Mouse (Mus musculus): ENCODE data around the gene Bank1. TPM values are rescaled to one million over a fixed set of nuclear protein-coding genes. Genes with fewer than 3 reads are reported as not detected.

Gene Bank1
- total RNA-seq, 2 experiments from 2014 or later = 1.0 to 1.2 TPM

DNA sequence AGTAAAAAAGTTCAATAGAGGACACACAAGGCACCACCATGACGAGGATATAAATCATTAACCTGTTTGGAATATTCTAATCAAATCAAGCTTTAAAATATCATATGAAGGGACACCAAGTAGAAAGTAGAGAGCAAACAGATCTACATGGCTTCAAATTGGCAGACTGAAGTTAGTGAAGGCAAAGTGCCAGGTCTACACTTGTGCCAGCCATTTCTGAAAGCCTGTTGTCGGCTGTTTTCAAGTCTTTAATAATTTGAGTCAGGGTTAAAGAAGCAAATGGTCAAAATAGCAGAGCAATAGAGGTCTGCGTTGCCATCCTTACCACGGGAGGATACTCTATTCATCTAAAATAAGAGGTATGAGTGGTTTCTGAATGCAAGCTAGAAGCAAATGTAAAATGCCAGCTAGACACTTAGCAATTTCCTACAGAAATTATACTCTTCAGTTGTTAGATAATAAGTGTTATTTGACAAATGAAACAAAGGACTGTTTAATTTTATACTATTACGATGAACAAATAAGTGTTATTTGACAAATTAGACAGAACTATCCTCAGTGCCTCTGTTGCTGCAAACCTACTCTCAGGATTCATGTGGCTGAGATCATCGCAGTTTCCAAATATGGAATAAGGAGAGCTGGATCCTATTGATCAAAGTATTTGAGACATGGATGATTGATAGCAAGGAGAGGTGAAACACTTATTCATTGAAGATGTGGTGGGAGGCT lies 216.3 kb downstream of the Bank1 start:
- DNase-seq (ENCODE audit: low spot score in 2 of 2) = no peak

GRCm38 (mm10) chr3:136106452-136106851 lies 219.4 kb downstream of the Bank1 start:
- DNase-seq (ENCODE audit: low spot score in 2 of 2) = no peak

- no peak for DNase-seq (ENCODE audit: low spot score in 2 of 2)
Measured at GRCm38 (mm10) chr3:136103339-136103738, 222.5 kb downstream of the Bank1 start.

GRCm38 (mm10) chr3:136100973-136101500 lies 224.8 kb downstream of the Bank1 start:
- no peak for DNase-seq (ENCODE audit: low spot score in 2 of 2)

DNA sequence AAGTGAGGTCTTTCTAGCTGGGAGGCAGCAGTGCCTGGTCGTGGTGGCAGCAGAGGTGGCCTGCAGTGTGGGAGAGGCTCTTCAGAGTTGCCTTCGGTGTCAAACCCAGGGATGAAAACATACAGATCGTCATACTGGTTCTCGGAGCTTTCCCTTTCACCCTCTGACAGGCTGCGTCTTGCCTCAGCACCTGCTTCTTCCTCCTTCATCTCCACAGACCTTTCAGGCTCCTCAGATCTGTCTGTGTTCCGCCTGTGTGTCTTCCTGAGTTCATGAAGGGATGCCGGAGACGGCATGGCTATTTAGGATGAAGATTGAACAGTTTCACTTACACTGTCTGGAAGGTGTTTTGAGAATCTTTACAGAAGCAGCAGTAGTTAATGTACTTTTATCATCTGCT lies 225.6 kb downstream of the Bank1 start:
- DNase-seq (ENCODE audit: low spot score in 2 of 2) = no peak

DNA sequence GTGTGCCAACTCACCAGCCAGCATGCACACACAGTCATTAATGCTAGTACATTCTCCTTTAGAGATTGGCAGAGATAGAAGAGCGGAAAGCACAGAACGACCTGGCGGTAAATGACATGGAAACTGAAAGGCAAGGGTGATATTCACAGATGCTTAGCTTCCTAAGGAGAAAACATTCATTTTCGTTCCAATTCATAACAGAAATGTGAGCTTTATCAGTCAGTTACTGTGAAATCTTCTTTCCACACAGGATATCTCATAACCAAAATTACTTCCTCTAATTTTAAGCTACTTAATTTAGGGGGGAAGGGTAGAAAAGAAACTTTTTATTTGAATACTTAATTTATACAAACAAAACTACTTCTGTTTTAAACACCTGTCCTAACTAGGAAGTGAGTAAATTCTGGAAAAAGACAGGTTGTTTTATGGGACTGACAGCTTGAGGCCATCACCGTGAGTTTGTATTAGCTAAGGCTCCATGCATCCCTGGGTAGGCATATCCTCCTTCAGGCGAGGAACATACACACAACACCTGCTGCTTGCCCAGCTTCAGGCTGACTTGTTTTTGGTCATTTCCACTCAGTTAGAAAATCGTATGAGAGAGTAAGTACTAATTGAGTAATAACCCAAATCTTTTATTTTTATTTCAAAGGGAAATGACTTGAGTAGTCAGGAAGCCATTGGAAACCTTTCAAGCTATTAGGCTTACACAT lies 238.8 kb downstream of the Bank1 start:
- DNase-seq (ENCODE audit: low spot score in 2 of 2) = no peak

GRCm38 (mm10) chr3:136086431-136086830 lies 239.4 kb downstream of the Bank1 start:
- DNase-seq (ENCODE audit: low spot score in 2 of 2) = no peak

DNA sequence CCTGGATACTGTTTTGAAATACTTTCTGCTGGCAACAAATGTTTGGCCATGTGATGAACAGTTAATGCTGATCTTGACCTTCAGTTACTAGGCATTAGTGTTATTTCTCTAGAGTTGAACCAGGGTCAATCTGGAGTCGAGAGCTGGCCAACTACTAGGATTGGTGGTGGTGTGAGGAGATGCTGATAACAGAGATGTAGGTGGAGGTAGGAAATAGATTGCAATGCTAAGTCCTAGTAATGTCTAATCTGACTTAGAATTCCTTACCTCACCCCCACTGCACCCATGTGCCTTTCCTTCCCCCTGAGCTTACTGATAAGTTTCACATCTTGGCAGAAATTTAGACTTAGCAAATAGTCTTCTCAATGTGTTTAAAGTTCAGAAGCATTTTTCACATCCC lies 240.8 kb downstream of the Bank1 start:
- DNase-seq (ENCODE audit: low spot score in 2 of 2) = no peak

- no peak for DNase-seq (ENCODE audit: low spot score in 2 of 2)
Measured at GRCm38 (mm10) chr3:136084066-136084465, 241.8 kb downstream of the Bank1 start.

GRCm38 (mm10) chr3:136081264-136081663 lies 244.6 kb downstream of the Bank1 start:
- no peak for DNase-seq (ENCODE audit: low spot score in 2 of 2)

GRCm38 (mm10) chr3:136078535-136078934 lies 247.3 kb downstream of the Bank1 start:
- DNase-seq (ENCODE audit: low spot score in 2 of 2) = no peak

DNA sequence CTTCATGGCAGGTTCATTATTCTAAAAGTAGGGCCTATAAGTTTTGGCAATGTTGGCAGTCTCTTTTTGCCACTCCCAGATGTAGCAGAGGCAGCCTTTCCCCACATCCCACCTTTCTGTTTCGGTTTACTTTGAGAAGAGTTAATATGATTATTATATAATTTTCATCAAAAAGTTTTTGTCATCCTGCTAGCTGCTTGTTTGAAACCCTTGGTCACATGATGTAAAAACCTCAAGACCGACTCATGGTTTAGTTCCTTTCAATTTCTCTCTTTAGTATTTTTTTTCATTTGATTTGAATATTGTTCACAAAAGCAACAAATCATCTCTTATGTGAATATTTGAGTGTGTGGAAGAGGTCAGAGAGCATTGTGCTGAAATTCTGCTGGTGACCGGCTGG lies 255.5 kb downstream of the Bank1 start:
- DNase-seq (ENCODE audit: low spot score in 2 of 2) = no peak

DNA sequence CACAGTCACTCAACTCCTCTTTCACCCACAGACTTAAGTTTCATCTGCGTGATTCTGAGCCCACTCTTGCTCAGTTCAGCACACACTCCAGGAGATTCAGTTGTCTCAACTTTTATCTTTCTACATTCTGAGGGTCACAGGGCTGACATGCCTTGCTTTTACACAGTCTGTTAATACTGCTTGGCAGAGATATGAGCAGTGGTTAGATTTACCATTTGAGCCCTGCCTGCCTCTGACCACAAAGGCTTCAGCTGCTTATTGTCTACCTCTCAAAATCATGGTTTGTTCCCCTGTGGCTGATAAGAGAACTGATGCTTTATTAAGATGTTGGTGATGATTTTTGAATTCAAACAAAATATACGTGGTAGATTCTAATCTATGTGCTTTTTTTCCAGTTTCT lies 264.0 kb downstream of the Bank1 start:
- no peak for DNase-seq (ENCODE audit: low spot score in 2 of 2)

DNA sequence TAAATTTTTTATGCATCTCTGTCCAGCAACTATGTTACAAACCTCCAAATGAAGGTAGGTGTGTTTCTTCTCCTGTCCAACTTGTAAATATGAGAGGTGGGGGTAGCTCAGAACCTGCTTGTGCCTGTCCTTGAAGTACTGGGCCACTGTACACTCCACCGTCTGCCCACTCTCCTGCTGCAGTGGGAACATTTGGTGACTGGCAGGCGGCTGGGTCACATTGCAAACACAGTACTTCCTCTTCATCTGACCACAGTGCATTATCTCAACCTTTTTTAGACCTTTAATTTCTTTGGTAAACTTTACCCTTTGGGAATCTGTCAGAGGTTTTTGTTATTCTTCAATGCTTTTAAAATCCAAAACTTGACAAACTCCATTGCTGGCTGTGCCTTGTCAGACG lies 275.2 kb downstream of the Bank1 start:
- DNase-seq (ENCODE audit: low spot score in 2 of 2) = no peak

- no peak for DNase-seq (ENCODE audit: low spot score in 2 of 2)
Measured at GRCm38 (mm10) chr3:136050215-136050614, 275.7 kb downstream of the Bank1 start.

GRCm38 (mm10) chr3:136048026-136048425 lies 277.8 kb downstream of the Bank1 start:
- DNase-seq (ENCODE audit: low spot score in 2 of 2) = no peak

GRCm38 (mm10) chr3:136045381-136045780 lies 280.5 kb downstream of the Bank1 start:
- no peak for DNase-seq (ENCODE audit: low spot score in 2 of 2)

DNA sequence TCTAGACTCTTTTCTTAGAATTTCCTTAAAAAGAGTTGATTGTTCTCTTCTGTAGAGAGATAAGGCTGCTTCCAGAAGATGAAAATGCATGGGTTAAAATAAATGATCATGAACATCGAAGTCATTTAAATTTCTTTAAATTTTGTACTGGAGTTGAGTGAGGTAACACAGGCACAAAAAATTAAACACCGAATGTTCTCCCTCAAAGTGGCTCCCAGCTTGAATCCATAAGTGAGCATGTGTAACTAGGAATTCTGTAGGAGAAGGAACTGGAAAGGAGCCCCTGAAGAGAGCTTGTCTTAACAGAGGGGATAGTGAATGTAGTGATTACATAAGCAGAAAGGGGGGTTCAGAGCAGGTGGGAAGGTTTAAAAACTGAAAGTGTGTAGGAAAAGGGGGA lies 285.8 kb downstream of the Bank1 start:
- no peak for DNase-seq (ENCODE audit: low spot score in 2 of 2)

GRCm38 (mm10) chr3:136039446-136039845 lies 286.4 kb downstream of the Bank1 start:
- no peak for DNase-seq (ENCODE audit: low spot score in 2 of 2)

DNA sequence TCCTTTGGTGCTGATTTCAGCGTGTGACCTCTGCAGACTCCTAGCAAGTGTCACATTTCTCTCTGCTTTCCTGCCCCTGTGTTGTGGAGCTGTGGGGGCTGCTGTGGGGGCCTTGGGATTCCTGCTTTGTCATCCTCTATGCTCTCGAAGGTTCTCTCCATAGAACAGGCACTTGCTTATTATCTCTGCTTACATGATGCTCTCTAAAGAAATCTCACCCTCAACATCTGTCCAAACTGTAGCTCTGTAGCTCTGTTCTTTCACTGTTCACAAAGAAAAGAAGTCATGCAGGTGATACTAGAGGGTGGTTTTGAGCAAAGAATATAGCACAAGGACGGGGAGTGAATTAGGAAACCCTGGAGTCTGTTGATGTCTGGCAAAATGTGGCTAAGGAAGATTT lies 288.6 kb downstream of the Bank1 start:
- no peak for DNase-seq (ENCODE audit: low spot score in 2 of 2)

GRCm38 (mm10) chr3:136035784-136036183 lies 290.1 kb downstream of the Bank1 start:
- DNase-seq (ENCODE audit: low spot score in 2 of 2) = no peak

DNA sequence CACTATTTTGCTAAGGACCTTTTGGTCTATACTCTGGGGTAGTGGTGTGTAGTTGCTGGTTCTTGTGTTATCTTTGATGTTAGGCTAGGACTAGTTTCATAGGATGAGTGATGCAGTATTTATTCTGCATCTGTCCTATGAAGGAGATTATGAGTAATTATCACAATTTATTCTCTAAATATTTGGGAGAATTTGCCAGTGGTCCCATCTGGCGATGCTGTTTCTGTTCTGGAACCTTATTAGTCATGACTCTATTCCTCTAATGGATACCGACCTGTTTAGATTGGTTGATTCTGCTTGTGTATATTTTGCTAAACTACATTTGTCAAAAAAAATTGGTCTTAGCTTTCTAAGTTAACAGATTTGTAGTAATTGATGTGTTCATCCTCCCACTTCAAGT lies 301.0 kb downstream of the Bank1 start:
- DNase-seq (ENCODE audit: low spot score in 2 of 2) = no peak

GRCm38 (mm10) chr3:136017517-136017916 lies 308.3 kb downstream of the Bank1 start:
- DNase-seq (ENCODE audit: low spot score in 2 of 2) = no peak
